Mouse (Mus musculus) embryo, embryonic 11 days (tissue): ENCODE measurements around the gene F7.

Experiments
- DNase-seq: peaks from one replicate; pipeline ENCODE4 v3.0.0-alpha.2; 2015

The F7 gene

GRCm38 (mm10) chr8:13025487-13026224, at the start of gene F7:
Gene F7 (plus strand): TSS chr8:13026034.
- DNase-seq: peak; percentile 36

GRCm38 (mm10) chr8:12976290-12976689, 49.5 kb upstream of the F7 start:
- no peak for DNase-seq

- no peak for DNase-seq
These were observed 49.1 kb upstream of the F7 start for GRCm38 (mm10) chr8:12976723-12977122.

GRCm38 (mm10) chr8:12977325-12977724, 48.5 kb upstream of the F7 start:
- DNase-seq: no peak

GRCm38 (mm10) chr8:12978308-12978707, 47.5 kb upstream of the F7 start:
- no peak for DNase-seq

GRCm38 (mm10) chr8:12978726-12979125, 47.1 kb upstream of the F7 start:
- peak; percentile 87 for DNase-seq

- DNase-seq: no peak
These were observed 42.0 kb upstream of the F7 start for GRCm38 (mm10) chr8:12983681-12984467.

- DNase-seq: no peak
These were observed 41.1 kb upstream of the F7 start for GRCm38 (mm10) chr8:12984601-12985243.

GRCm38 (mm10) chr8:12985259-12985658, 40.6 kb upstream of the F7 start:
- no peak for DNase-seq

- DNase-seq: no peak
These were observed 38.3 kb upstream of the F7 start for GRCm38 (mm10) chr8:12987571-12987970.

- no peak for DNase-seq
These were observed 37.0 kb upstream of the F7 start for GRCm38 (mm10) chr8:12988722-12989430.

- no peak for DNase-seq
These were observed 34.4 kb upstream of the F7 start for GRCm38 (mm10) chr8:12991411-12991810.

- no peak for DNase-seq
These were observed 31.4 kb upstream of the F7 start for GRCm38 (mm10) chr8:12994468-12994867.

- DNase-seq: no peak
These were observed 30.4 kb upstream of the F7 start for GRCm38 (mm10) chr8:12995481-12995880.

GRCm38 (mm10) chr8:12996831-12997275, 29.0 kb upstream of the F7 start:
- peak; percentile 38 for DNase-seq

- DNase-seq: no peak
These were observed 27.5 kb upstream of the F7 start for GRCm38 (mm10) chr8:12998331-12998730.

- no peak for DNase-seq
These were observed 26.0 kb upstream of the F7 start for GRCm38 (mm10) chr8:12999793-13000192.

GRCm38 (mm10) chr8:13007458-13007857, 18.4 kb upstream of the F7 start:
- DNase-seq: no peak

- DNase-seq: no peak
These were observed 15.5 kb upstream of the F7 start for GRCm38 (mm10) chr8:13010313-13010712.

- DNase-seq: no peak
These were observed 6.3 kb upstream of the F7 start for GRCm38 (mm10) chr8:13019560-13019959.

- DNase-seq: no peak
These were observed 4.0 kb upstream of the F7 start for GRCm38 (mm10) chr8:13021830-13022229.

- DNase-seq: no peak
These were observed 1.8 kb downstream of the F7 start for GRCm38 (mm10) chr8:13027615-13028014.

- DNase-seq: no peak
These were observed 2.6 kb downstream of the F7 start for GRCm38 (mm10) chr8:13028482-13028881.
